Mouse (Mus musculus): Measurements from ENCODE around the gene Ppp1r16b. TPM values are rescaled to one million over a fixed set of nuclear protein-coding genes. Genes with fewer than 3 reads are reported as not detected.

Gene Ppp1r16b
- total and polyA plus RNA-seq, 3 experiments: under 0.01 to 0.67 TPM; not detected in 1

DNA sequence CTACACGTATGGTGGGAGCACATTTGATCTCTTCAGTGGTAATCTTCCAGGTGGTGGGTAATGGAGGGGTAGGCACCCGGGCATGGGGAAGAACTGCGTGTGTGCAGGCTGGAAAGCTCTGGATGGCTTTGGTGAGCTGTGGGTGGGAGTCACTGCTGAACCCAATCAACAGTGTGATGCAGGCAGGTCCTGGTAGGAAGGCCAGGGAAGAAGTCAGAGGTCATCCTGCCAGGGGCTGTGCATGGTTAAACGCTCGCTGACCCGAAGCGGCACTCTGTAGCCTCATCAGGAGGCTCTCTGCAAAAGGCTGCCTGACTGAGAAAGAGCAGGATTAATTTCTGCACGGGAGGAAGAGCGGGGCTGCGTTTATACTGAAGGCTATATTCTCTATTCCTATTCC, 5.4 kb downstream of the Ppp1r16b start:
- Histone ChIP-seq H3K36me3 (ENCODE audit: control insufficient read depth in 1 of 2, insufficient read depth in 2 of 2, low read length in 2 of 2) (no peaks in the 10 kb centered on the region), H3K4me1 (ENCODE audit: control insufficient read depth in 1 of 2, insufficient read depth in 2 of 2, low read length in 2 of 2) (no peaks in the 10 kb centered on the region), H3K27ac (ENCODE audit: control insufficient read depth, low read depth, low read length) (no peak overlapping the region), H3K9ac (ENCODE audit: control insufficient read depth, low read depth, low read length, poor library complexity, severe bottlenecking) (no peak overlapping the region), H3K4me3 (ENCODE audit: control insufficient read depth in 1 of 2, insufficient read depth in 1 of 2, low read depth in 2 of 2, low read length in 2 of 2) (no peak overlapping the region), H3K9me3 (replicated peaks; ENCODE audit: insufficient read depth, low read length) (no peaks in the 10 kb centered on the region), H3K79me2 (ENCODE audit: control insufficient read depth, insufficient read depth, low read length, poor library complexity) (no peaks in the 10 kb centered on the region), H3K27me3 (ENCODE audit: control insufficient read depth in 1 of 2, insufficient read depth in 2 of 2, low read length in 2 of 2) (no peaks in the 10 kb centered on the region)
- no peak for DNase-seq (ENCODE audit: low read depth, low spot score)
- TF ChIP-seq HCFC1 (IDR thresholded peaks at IDR 0.05; ENCODE audit: low read depth, low read length) (no peak), MEF2A (IDR thresholded peaks at IDR 0.05; ENCODE audit: extremely low read depth, insufficient replicate concordance, low read depth, low read length, poor library complexity, severe bottlenecking) (no peak), MAZ (IDR thresholded peaks at IDR 0.05; ENCODE audit: low read depth, low read length) (no peak), POLR2AphosphoS5 (IDR thresholded peaks at IDR 0.05; ENCODE audit: borderline replicate concordance, low read depth, low read length) (no peak), CTCF (IDR thresholded peaks at IDR 0.05 in 2 of 3, conservative IDR thresholded peaks at IDR 0.05 in 1 of 3; ENCODE audit: control insufficient read depth in 1 of 3, insufficient read depth in 1 of 3, low read depth in 2 of 3, low read length in 3 of 3, poor library complexity in 1 of 3, severe bottlenecking in 1 of 3) (no peak), JUND (IDR thresholded peaks at IDR 0.05; ENCODE audit: low read depth, low read length) (no peak), RAD21 (IDR thresholded peaks at IDR 0.05; ENCODE audit: low read depth, low read length) (no peak), ZNF384 (IDR thresholded peaks at IDR 0.05; ENCODE audit: low read depth, low read length) (no peak), ZC3H11A (IDR thresholded peaks at IDR 0.05; ENCODE audit: low read depth, low read length) (no peak), MYC (IDR thresholded peaks at IDR 0.05; ENCODE audit: low read depth, low read length) (no peak), KAT2A (conservative IDR thresholded peaks at IDR 0.05; ENCODE audit: low read depth, low read length) (no peak), GATA1 (IDR thresholded peaks at IDR 0.05; ENCODE audit: low read depth, low read length) (no peak), POLR2A (IDR thresholded peaks at IDR 0.05; ENCODE audit: control insufficient read depth in 1 of 2, insufficient read depth in 1 of 2, low read depth in 1 of 2, low read length in 2 of 2, poor library complexity in 1 of 2) (no peak), POLR2AphosphoS2 (IDR thresholded peaks at IDR 0.05; ENCODE audit: low read length) (no peak), GABPA (IDR thresholded peaks at IDR 0.05; ENCODE audit: low read depth, low read length) (no peak), CHD1 (IDR thresholded peaks at IDR 0.05; ENCODE audit: low read depth, low read length) (no peak), TCF12 (IDR thresholded peaks at IDR 0.05; ENCODE audit: low read depth, low read length) (no peak), RCOR1 (IDR thresholded peaks at IDR 0.05; ENCODE audit: low read depth, low read length) (no peak)

DNA sequence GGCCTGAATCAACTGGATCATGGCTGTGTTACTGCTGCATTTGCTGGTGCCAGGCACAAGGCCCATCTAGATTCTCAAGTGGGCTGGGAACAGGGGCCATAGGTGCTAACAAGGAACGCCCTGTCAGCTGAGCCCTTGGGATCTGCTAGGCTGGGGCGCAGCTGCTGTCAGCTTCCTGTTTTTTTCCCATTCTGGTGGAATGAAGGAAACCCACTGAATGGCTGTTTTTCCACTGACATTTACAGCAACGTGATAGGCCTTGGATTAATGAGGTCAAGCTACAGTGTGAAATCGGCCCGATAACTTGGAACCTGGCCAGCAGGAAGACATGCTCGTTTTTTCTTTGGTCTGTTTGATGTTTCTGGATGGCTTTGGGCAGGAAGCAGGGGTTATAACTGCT, 7.6 kb downstream of the Ppp1r16b start:
- Histone ChIP-seq H3K27ac (ENCODE audit: control insufficient read depth, low read depth, low read length) (no peak overlapping the region), H3K9ac (ENCODE audit: control insufficient read depth, low read depth, low read length, poor library complexity, severe bottlenecking) (no peak overlapping the region), H3K79me2 (ENCODE audit: control insufficient read depth, insufficient read depth, low read length, poor library complexity) (no peaks in the 10 kb centered on the region), H3K36me3 (ENCODE audit: control insufficient read depth in 1 of 2, insufficient read depth in 2 of 2, low read length in 2 of 2) (no peaks in the 10 kb centered on the region), H3K4me1 (ENCODE audit: control insufficient read depth in 1 of 2, insufficient read depth in 2 of 2, low read length in 2 of 2) (no peaks in the 10 kb centered on the region), H3K27me3 (ENCODE audit: control insufficient read depth in 1 of 2, insufficient read depth in 2 of 2, low read length in 2 of 2) (no peaks in the 10 kb centered on the region), H3K4me3 (ENCODE audit: control insufficient read depth in 1 of 2, insufficient read depth in 1 of 2, low read depth in 2 of 2, low read length in 2 of 2) (no peak overlapping the region), H3K9me3 (replicated peaks; ENCODE audit: insufficient read depth, low read length) (no peaks in the 10 kb centered on the region)
- DNase-seq (ENCODE audit: low read depth, low spot score): no peak
- TF ChIP-seq ETS1 (IDR thresholded peaks at IDR 0.05; ENCODE audit: low read depth, low read length) (no peak), POLR2AphosphoS2 (IDR thresholded peaks at IDR 0.05; ENCODE audit: low read length) (no peak), RCOR1 (IDR thresholded peaks at IDR 0.05; ENCODE audit: low read depth, low read length) (no peak), USF1 (IDR thresholded peaks at IDR 0.05; ENCODE audit: low read depth, low read length) (no peak), MYC (IDR thresholded peaks at IDR 0.05; ENCODE audit: low read depth, low read length) (no peak), UBTF (IDR thresholded peaks at IDR 0.05; ENCODE audit: borderline replicate concordance, insufficient read depth, low read depth, low read length) (no peak), RAD21 (IDR thresholded peaks at IDR 0.05; ENCODE audit: low read depth, low read length) (no peak), TAL1 (IDR thresholded peaks at IDR 0.05; ENCODE audit: low read length) (no peak), POLR2A (IDR thresholded peaks at IDR 0.05; ENCODE audit: control insufficient read depth in 1 of 2, insufficient read depth in 1 of 2, low read depth in 1 of 2, low read length in 2 of 2, poor library complexity in 1 of 2) (no peak), ZNF384 (IDR thresholded peaks at IDR 0.05; ENCODE audit: low read depth, low read length) (no peak), GATA1 (IDR thresholded peaks at IDR 0.05; ENCODE audit: low read depth, low read length) (no peak), MAFK (IDR thresholded peaks at IDR 0.05; ENCODE audit: borderline replicate concordance, low read depth, low read length) (no peak), TBP (IDR thresholded peaks at IDR 0.05; ENCODE audit: low read depth, low read length) (no peak), NELFE (IDR thresholded peaks at IDR 0.05; ENCODE audit: low read depth, low read length) (no peak), CHD2 (IDR thresholded peaks at IDR 0.05; ENCODE audit: low read length) (no peak)
